Mouse (Mus musculus) stomach, embryonic 14.5 days (tissue): ENCODE data around the gene Arhgef12. TPM values are rescaled to one million over a fixed set of nuclear protein-coding genes. Genes with fewer than 3 reads are reported as not detected.
A peak's percentile ranks its signal among the peaks of the same experiment; 100 is the strongest.
"Not testable (repeated sequence)": the region's sequence is repeated elsewhere in the genome, so short reads cannot be mapped to it uniquely, and the experiment has no call there.

Experiments
- ATAC-seq: fragments of 200-750 bp; cut with Nextera tagmentation; 2 replicates; pipeline ENCODE4 v1.8.0; 2017; ENCODE audit warnings: low read depth, moderate TSS enrichment; ENCODE audit not compliant: insufficient number of reproducible peaks, insufficient read depth, low FRiP score
- H3K27ac ChIP-seq: fragments of 300-500 bp; sonication (generic); 2 replicates; pipeline ENCODE4 v1.5.1; 2014; ENCODE audit warnings: mild to moderate bottlenecking, low read length, moderate library complexity, mixed read lengths
- H3K27me3 ChIP-seq: fragments of 300-500 bp; sonication (generic); 2 replicates; pipeline ENCODE4 v1.6.1; 2014; ENCODE audit warnings: low read length, control low read depth, mixed read lengths; ENCODE audit not compliant: control insufficient read depth, insufficient read depth
- H3K36me3 ChIP-seq: fragments of 300-500 bp; sonication (generic); 2 replicates; pipeline ENCODE4 v1.6.1; 2014; ENCODE audit warnings: mild to moderate bottlenecking, control low read depth, low read length, moderate library complexity, mixed read lengths; ENCODE audit not compliant: control insufficient read depth, insufficient read depth
- H3K4me1 ChIP-seq: fragments of 300-500 bp; sonication (generic); 2 replicates; pipeline ENCODE4 v1.6.1; 2014; ENCODE audit warnings: low read length, control low read depth, mixed read lengths; ENCODE audit not compliant: control insufficient read depth, insufficient read depth
- H3K4me2 ChIP-seq: fragments of 300-500 bp; sonication (generic); replicated peaks from 2 replicates; pipeline ENCODE4 v1.6.1; 2014; ENCODE audit warnings: low read depth, low read length, control low read depth
- H3K4me3 ChIP-seq: fragments of 300-500 bp; sonication (generic); 2 replicates; pipeline ENCODE4 v1.5.1; 2014; ENCODE audit warnings: low read depth, low read length, control low read depth
- H3K9ac ChIP-seq: fragments of 300-500 bp; sonication (generic); replicated peaks from 2 replicates; pipeline ENCODE4 v1.6.1; 2014; ENCODE audit warnings: low read depth, mild to moderate bottlenecking, control low read depth, low read length, moderate library complexity, mixed read lengths
- H3K9me3 ChIP-seq: fragments of 300-500 bp; sonication (generic); 2 replicates; pipeline ENCODE4 v1.6.1; 2016; ENCODE audit warnings: low read depth, low read length, control low read depth; ENCODE audit not compliant: control insufficient read depth
- WGBS: fragments of 180-500 bp; shearing (Covaris S2); extraction: QIAGEN DNeasy Blood & Tissue Kit; methylation state at CpG from one replicate; pipeline ENCODE4 v1.1.7; 2014; 5-methylcytosine and 5-hydroxymethylcytosine counted together
- polyA plus RNA-seq: library from polyadenylated mRNA; unstranded; fragments of >200 nt; fragmentation: Nextera tagmentation; extraction: Ambion mirVana; gene quantifications from 2 replicates; pipeline ENCODE4 v1.2.1, GENCODE M21; 2014

The Arhgef12 gene
- polyA plus RNA-seq, 1 experiment from 2014 or later = 30.3 TPM

DNA sequence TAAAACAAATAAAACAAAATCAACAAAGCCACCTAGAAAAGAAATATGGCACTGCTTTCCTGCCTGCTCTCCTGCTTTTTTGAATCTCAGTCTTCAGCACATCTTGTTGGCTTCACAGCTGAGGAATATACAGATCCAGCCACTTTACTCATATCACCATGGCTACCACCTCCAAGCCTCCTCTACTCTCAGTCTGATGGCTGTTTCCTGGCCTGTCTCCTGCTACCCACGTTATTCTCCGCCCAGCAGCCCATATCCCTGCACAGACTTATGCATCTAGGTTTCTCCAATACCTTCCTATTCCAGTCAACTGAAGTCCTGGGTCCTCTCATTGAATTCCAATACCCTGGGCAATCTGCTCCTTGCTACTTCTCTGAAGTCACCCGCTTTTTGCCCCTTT is 26.5 kb upstream of the Arhgef12 start:
- Histone ChIP-seq H3K36me3 (no peaks in the 10 kb centered on the region), H3K4me2 (no peak overlapping the region), H3K27ac (no peak overlapping the region), H3K27me3 (no peaks in the 10 kb centered on the region), H3K4me3 (no peak overlapping the region), H3K4me1 (no peaks in the 10 kb centered on the region), H3K9ac (no peak overlapping the region), H3K9me3 (no peaks in the 10 kb centered on the region)
- ATAC-seq = no peak
- 71% methylated on average over 3 of the region's 3 CpGs for WGBS

DNA sequence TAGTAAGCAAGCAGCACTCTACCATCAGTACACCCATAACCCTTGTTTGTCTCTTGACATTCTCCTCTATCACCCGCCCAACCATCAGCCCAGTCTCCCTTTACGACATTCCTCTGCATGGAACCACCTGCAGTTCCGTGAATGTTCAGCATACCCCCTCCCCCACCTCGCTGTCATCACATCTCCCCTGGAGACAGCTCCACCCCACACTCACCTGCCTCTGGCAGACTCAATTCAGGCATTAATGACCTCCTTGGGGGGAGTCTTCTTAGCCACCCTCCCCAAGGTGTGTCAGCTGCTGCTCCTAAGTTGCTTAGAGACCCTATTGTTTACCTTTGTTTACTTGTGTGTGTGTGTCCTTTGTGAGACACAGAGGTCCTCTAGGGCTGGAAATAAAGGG is 25.3 kb upstream of the Arhgef12 start:
- H3K27me3 ChIP-seq = no peaks in the 10 kb centered on the region
- no peak overlapping the region for H3K9ac ChIP-seq
- ATAC-seq = no peak
- no peak overlapping the region for H3K27ac ChIP-seq
- no peak overlapping the region for H3K4me2 ChIP-seq
- H3K4me3 ChIP-seq = no peak overlapping the region
- no peaks in the 10 kb centered on the region for H3K4me1 ChIP-seq
- H3K9me3 ChIP-seq = no peaks in the 10 kb centered on the region
- H3K36me3 ChIP-seq = no peaks in the 10 kb centered on the region
- WGBS = 27% methylated on average over 4 of the region's 4 CpGs

DNA sequence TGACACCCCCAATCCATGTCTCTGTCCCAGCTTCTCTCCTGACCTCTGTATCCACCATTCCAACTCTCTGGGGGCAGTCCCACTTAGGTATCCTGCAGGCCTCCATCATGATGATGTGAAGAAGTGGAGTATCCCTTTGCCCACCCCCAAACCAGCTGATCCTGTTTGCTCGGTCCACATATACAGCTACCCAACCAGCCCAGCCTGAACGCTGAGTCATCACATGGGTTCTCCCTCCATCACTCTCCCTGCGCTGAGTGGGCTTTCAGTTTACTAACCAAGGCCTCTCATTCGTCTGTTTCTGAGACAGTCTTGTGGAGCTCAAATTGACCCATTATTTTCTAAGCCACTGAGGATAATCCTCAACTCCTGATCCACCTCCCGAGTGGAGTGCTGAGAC is 24.9 kb upstream of the Arhgef12 start:
- WGBS = 68% methylated on average over 5 of the region's 5 CpGs
- no peak overlapping the region for H3K9ac ChIP-seq
- H3K9me3 ChIP-seq = no peaks in the 10 kb centered on the region
- H3K4me1 ChIP-seq = no peaks in the 10 kb centered on the region
- no peak overlapping the region for H3K27ac ChIP-seq
- H3K36me3 ChIP-seq = no peaks in the 10 kb centered on the region
- H3K4me3 ChIP-seq = no peak overlapping the region
- H3K4me2 ChIP-seq = no peak overlapping the region
- no peak for ATAC-seq
- no peaks in the 10 kb centered on the region for H3K27me3 ChIP-seq

DNA sequence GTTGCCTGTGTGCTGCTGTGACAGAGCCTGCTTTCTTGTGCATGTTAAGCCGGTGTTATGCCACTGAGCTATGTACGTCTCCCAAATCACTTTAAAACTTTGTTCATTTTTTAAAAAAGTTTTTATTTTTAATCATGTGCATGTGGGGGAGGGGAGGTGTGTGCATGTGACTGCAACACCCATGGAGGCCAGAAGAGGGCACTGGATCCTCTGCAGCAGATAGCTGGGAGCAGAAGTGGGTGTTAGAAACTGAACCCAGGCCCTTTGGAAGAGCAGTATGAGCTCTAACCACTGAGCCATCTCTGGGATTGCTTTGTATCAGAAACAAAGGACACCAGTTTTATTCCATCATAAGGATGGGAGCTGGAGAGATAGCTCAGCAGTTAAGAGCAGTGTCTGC is 23.6 kb upstream of the Arhgef12 start:
- no peak for ATAC-seq

DNA sequence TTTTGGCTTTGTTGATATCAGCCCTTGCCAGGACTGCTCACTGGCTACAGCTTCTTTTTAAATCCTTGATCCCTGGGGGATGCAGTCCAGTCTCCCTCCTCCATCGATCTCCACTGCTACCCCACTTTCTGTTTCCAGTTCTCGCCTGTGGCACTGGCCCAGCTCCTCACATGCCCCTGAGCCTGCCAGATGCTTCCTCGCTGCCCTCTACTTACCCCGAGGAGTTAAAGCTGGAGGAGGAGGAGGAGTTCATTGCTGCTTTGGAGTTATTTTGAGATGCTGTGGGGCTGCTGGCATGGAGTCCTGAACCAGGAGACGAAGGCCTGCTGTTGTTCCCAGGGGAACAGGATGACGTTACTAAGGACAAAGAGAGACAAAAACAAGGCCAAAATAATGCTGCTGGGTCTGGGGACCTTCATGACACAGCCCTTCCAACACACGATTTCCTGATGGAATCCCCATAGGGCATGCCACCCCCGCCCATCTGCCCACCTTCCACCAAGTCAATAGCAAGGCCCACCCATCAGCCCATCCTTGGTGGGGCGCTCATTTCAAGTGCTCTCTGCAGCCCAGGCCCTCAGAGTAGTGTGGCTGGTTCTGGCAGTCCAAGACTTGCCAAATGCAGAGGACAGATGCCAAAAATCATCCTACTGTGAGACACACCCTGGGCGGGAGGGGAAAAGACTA is 20.2 kb upstream of the Arhgef12 start:
- H3K4me1 ChIP-seq = no peaks in the 10 kb centered on the region
- H3K4me2 ChIP-seq = no peak overlapping the region
- WGBS = 73% methylated on average over 10 of the region's 10 CpGs
- no peaks in the 10 kb centered on the region for H3K36me3 ChIP-seq
- H3K4me3 ChIP-seq = no peak overlapping the region
- H3K27me3 ChIP-seq = no peaks in the 10 kb centered on the region
- no peak overlapping the region for H3K27ac ChIP-seq
- H3K9me3 ChIP-seq = no peaks in the 10 kb centered on the region
- no peak for ATAC-seq
- no peak overlapping the region for H3K9ac ChIP-seq

More for the DNA sequence above, 23.6 kb upstream of the Arhgef12 start:
- H3K9ac ChIP-seq = no peak overlapping the region
- H3K36me3 ChIP-seq = no peaks in the 10 kb centered on the region
- 95% methylated on average over 2 of the region's 2 CpGs for WGBS
- no peaks in the 10 kb centered on the region for H3K9me3 ChIP-seq
- no peak overlapping the region for H3K27ac ChIP-seq
- H3K4me1 ChIP-seq = no peaks in the 10 kb centered on the region
- H3K4me3 ChIP-seq = no peak overlapping the region
- H3K4me2 ChIP-seq = no peak overlapping the region
- H3K27me3 ChIP-seq = no peaks in the 10 kb centered on the region

DNA sequence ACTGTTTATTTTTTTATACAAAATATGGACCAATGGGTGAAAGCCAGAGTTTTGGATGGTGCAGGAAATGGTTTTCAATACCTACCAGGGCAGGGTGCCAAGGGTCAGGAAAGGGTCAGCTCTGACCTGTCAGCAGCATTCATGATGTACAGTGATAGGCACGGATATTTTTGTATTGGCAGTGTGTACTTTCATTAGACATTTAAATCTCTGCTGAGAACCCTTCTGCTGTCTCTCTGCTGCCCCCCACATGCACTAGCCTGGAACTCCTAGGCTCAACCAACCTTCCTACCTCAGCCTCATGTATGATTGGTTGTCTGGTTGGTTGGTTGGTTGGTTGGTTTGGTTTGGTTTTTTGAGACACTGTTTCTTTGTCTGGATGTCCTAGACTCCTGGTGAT is 15.3 kb upstream of the Arhgef12 start:
- Histone ChIP-seq H3K27ac (no peak overlapping the region), H3K36me3 (no peaks in the 10 kb centered on the region), H3K4me2 (no peak overlapping the region), H3K4me1 (no peaks in the 10 kb centered on the region), H3K9ac (no peak overlapping the region), H3K27me3 (no peaks in the 10 kb centered on the region), H3K4me3 (no peak overlapping the region), H3K9me3 (no peaks in the 10 kb centered on the region)
- 33% methylated on average over 1 of the region's 1 CpGs for WGBS
- ATAC-seq = no peak

DNA sequence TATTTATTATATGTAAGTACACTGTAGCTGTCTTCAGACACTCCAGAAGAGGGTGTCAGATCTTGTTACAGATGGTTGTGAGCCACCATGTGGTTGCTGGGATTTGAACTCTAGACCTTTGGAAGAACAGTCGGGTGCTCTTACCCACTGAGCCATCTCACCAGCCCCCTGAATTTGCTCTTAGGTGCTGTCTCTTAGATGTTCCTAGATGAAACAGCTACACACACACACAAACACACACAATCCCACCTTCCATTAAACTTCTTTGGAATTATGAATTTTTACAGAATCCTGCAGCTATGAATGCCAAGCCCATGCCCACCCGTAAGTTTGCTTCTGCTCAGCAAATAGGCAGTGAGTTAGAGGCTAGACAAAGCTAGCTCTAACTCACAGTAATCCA is 14.9 kb upstream of the Arhgef12 start:
- not testable (repeated sequence) for H3K9me3 ChIP-seq
- 81% methylated on average over 2 of the region's 2 CpGs for WGBS

DNA sequence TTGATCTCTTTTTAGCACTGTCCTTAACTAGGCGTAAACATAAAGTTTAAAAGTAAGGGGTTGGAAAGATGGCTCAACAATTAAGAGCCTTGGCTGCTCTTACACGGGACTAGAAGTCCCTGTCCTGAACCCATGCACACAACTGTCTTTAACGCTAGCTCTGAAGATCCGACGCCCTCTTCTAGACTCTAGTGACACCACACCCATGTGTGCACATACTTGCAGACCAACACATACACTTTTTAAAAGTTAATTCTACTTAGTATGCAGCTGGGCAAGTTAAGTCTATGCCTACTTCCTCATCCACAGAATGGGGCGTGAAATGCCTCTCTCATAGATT is 9.9 kb upstream of the Arhgef12 start:
- WGBS = 81% methylated on average over 6 of the region's 6 CpGs
- Histone ChIP-seq H3K4me1 (peaks cover 10% of the 10 kb centered on the region), H3K9me3 (no peaks in the 10 kb centered on the region), H3K9ac (no peak overlapping the region), H3K4me3 (peak overlapping the region; percentile 62; the same call in 1 of the 2 replicates), H3K36me3 (no peaks in the 10 kb centered on the region), H3K27ac (no peak overlapping the region), H3K27me3 (no peaks in the 10 kb centered on the region), H3K4me2 (no peak overlapping the region)
- ATAC-seq = no peak

More for the DNA sequence above, 14.9 kb upstream of the Arhgef12 start:
- H3K4me3 ChIP-seq, H3K4me1 ChIP-seq, H3K9ac ChIP-seq, H3K36me3 ChIP-seq, H3K27ac ChIP-seq, ATAC-seq, H3K27me3 ChIP-seq, H3K4me2 ChIP-seq: not testable (repeated sequence)
